Mouse (Mus musculus): ENCODE results near the gene Henmt1. TPM values are rescaled to one million over a fixed set of nuclear protein-coding genes. Genes with fewer than 3 reads are reported as not detected.

The Henmt1 gene
- polyA plus RNA-seq, 1 experiment: not detected

DNA sequence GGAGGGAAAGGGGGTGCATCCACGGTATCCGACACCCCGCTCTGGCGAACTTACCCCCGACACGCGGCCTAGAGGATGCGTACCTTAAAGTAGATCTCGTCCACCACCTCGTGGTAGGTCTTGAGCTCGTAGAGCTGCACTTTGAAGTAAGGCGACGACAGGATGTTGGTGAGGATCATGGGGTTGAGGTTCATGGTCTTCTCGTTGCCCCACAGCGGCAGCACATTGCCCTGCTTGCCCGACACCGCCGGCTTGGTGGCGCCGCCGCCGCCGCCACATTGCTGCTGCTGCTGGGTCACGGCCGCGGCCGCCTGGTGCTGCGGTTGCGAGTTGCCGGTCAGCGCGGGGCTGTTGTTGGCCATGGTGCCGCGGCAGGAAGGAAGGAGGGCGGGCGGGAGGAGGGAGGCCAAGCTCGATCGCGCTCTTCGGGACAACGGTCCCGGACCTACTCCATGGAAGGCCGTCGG is 28.6 kb upstream of the Henmt1 start:
- H3K4me3 ChIP-seq (ENCODE audit: insufficient read depth, low read length): peak overlapping the region; percentile 84
- peaks cover 19% of the 10 kb centered on the region for H3K4me1 ChIP-seq (ENCODE audit: control insufficient read depth, insufficient read depth, low read length)
- TF ChIP-seq CTCF (IDR thresholded peaks at IDR 0.05; ENCODE audit: low read depth, low read length): no peak
- TF ChIP-seq POLR2A (IDR thresholded peaks at IDR 0.05; ENCODE audit: borderline replicate concordance, low read depth, low read length): no peak

DNA sequence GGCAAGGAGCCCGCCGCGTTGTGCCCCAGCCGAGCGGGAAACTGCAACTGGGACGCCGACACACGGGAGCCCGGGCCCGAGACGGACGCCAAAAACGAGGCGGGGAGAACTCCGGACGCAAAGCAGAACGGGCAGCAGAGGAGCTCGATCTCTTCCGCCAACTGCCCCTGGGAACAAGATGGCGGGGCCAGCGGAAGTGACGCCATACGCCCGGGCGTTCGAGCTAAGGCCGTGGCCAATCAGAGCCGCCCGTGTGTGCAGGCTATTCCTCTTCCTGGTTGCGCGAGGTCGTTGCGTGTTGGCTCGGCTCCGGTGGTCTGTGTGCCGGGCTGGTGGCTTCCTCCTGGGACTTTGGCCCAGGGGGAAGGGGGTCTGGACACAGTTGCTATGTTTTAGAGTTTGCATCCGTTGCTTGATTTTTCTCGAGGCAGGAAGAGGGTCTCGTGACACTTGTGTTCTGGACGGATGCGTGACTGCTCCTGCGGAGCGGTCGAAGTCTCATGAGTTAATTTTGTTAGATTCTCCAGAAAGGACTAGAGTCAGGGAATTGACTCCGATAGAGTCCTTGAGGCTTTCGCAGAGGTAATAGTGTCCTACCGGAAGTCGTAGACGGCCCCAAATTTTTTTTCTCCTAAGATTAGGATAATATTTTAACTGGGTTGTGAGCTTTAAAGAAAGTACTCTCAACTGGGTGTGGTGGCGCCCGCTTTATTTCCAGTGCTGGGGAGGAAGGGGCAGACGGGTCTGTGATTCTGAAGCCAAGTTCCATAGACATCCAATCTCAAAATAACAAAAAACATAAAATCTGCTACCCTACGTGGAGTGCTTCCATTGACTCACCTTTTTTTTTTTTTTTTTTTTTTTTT is 27.9 kb upstream of the Henmt1 start, which contains the start of gene Prpf38b:
Gene Prpf38b (minus strand): TSS at position 180 of the 866 bp plus-strand sequence.
- TF ChIP-seq CTCF (IDR thresholded peaks at IDR 0.05; ENCODE audit: low read depth, low read length): no peak
- TF ChIP-seq POLR2A (IDR thresholded peaks at IDR 0.05; ENCODE audit: borderline replicate concordance, low read depth, low read length): peak; percentile 85; the same call in 1 of the 2 replicates

More for the DNA sequence above, 28.6 kb upstream of the Henmt1 start:
- H3K27ac ChIP-seq (ENCODE audit: insufficient read depth, low read depth, low read length): peak overlapping the region; percentile 93

DNA sequence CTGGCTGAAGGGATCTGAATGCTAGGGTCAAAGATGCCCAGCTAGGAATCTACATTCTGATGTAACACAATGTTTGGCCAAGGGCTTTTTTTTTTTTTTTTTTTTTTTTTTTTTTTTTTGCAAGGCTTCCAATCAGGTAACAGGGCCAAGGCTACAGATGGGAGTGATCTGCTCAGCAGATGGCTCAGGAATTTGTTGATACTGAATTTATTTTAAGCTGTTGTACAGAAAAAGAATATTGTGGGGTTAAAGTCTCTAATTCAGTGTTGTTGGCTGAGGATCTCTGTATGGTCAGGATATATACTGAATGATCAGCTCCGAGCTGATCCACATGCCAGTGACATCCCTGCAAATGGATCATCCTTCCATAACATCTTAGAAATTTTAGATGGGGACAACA is 23.7 kb upstream of the Henmt1 start:
- H3K4me1 ChIP-seq (ENCODE audit: control insufficient read depth, insufficient read depth, low read length): peaks cover 7% of the 10 kb centered on the region
- TF ChIP-seq CTCF (IDR thresholded peaks at IDR 0.05; ENCODE audit: low read depth, low read length): no peak
- TF ChIP-seq POLR2A (IDR thresholded peaks at IDR 0.05; ENCODE audit: borderline replicate concordance, low read depth, low read length): no peak
- H3K27ac ChIP-seq (ENCODE audit: insufficient read depth, low read depth, low read length): no peak overlapping the region
- no peak overlapping the region for H3K4me3 ChIP-seq (ENCODE audit: insufficient read depth, low read length)

More for the DNA sequence above, 27.9 kb upstream of the Henmt1 start, which contains the start of gene Prpf38b:
- peaks cover 16% of the 10 kb centered on the region for H3K4me1 ChIP-seq (ENCODE audit: control insufficient read depth, insufficient read depth, low read length)
- H3K27ac ChIP-seq (ENCODE audit: insufficient read depth, low read depth, low read length): peak within 1 kb of the TSS; percentile 93
- H3K4me3 ChIP-seq (ENCODE audit: insufficient read depth, low read length): peak within 1 kb of the TSS; percentile 84

DNA sequence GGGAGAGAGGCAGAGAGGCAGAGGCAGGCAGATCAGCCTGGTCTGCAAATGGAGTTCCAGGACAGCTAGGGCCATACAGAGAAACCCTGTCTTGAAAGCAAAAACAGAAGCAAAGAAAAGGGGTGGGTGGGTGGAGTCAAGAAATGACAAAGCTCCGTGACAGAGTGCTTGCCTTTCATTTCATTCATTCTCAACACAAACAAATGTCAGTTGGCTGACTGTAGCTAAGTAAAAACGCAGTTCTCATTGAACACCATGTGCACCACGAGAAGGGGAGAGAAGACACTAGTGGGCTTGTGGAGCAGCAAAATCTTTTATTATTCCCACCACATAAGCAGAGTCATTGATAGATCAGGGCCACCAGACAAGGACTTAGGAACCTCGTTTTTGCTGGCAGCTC is 22.8 kb upstream of the Henmt1 start:
- Histone ChIP-seq H3K4me3 (ENCODE audit: insufficient read depth, low read length) (no peak overlapping the region), H3K27ac (ENCODE audit: insufficient read depth, low read depth, low read length) (no peak overlapping the region), H3K4me1 (ENCODE audit: control insufficient read depth, insufficient read depth, low read length) (peaks cover 7% of the 10 kb centered on the region)
- TF ChIP-seq CTCF (IDR thresholded peaks at IDR 0.05; ENCODE audit: low read depth, low read length) (no peak), POLR2A (IDR thresholded peaks at IDR 0.05; ENCODE audit: borderline replicate concordance, low read depth, low read length) (no peak)

DNA sequence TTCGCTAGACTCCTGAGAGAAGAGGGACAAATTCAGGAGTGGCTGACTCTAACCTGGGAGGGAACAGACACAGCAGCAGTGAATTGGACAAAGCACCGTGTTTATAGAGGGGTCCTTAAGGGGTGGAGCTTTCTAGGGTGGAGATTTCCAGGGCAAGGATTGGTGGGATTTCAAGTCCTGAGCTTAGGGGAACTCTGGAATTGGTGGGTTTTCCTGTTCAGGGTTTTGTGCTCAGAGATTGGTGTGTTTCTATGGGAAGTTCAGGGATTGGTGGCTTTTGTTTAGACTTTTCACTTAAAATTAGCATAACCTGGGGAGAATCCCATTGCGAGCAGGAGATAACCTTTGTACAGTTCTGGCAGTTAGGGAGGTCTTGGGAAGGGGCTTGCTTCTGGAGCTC is 21.7 kb upstream of the Henmt1 start:
- Histone ChIP-seq H3K4me1 (ENCODE audit: control insufficient read depth, insufficient read depth, low read length) (peaks cover 9% of the 10 kb centered on the region), H3K27ac (ENCODE audit: insufficient read depth, low read depth, low read length) (no peak overlapping the region), H3K4me3 (ENCODE audit: insufficient read depth, low read length) (no peak overlapping the region)
- TF ChIP-seq CTCF (IDR thresholded peaks at IDR 0.05; ENCODE audit: low read depth, low read length) (no peak), POLR2A (IDR thresholded peaks at IDR 0.05; ENCODE audit: borderline replicate concordance, low read depth, low read length) (no peak)

DNA sequence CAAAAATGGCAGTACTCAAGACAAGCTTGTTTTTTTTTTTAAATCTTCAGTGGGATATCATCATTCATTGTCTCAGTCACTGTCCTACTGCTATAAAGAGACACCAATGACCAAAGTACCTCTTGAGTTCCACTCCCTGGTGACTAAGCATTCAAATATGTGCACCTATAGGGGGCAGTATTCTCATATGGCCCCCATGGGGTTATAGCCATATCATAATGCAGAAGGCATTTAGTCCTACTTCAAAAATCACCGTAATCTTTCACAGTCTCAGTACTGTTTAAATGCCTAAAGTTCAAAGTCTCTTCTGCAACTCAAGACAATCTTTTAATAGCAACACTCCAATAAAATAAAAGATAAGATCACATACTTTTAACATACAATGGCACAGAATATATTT is 20.8 kb upstream of the Henmt1 start:
- TF ChIP-seq POLR2A (IDR thresholded peaks at IDR 0.05; ENCODE audit: borderline replicate concordance, low read depth, low read length) (no peak), CTCF (IDR thresholded peaks at IDR 0.05; ENCODE audit: low read depth, low read length) (no peak)
- no peak overlapping the region for H3K4me3 ChIP-seq (ENCODE audit: insufficient read depth, low read length)

DNA sequence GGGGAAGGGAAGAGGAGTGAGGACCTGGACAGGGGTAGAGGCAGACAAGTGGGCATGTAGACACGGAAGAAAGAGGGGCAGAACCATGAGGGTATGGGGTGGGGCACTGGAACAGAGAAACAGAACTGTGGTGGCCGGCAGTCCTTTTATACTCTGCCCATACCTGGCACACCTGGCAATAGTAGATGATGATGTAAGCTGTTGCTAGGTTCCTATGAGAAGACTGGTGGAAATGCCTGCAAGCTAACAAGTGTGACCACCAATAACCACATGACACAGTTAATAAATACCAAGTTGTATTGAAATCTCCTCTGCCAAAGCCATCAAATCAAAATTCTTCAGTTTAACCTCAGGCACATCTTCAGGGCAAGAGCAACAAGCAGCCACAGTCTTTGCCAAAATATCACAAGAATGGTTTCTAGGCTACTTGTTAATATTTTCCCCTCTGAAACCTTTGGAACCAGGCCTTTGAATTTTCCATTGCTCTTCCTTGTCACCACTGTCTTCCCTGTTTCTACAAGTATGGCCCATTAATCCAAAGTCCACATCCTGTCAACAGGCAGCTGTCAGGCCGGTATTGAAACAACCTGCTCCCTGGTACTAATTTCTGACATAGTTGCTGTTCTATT is 19.1 kb upstream of the Henmt1 start:
- peaks cover 4% of the 10 kb centered on the region for H3K4me1 ChIP-seq (ENCODE audit: control insufficient read depth, insufficient read depth, low read length)
- no peak overlapping the region for H3K4me3 ChIP-seq (ENCODE audit: insufficient read depth, low read length)
- TF ChIP-seq POLR2A (IDR thresholded peaks at IDR 0.05; ENCODE audit: borderline replicate concordance, low read depth, low read length) (no peak), CTCF (IDR thresholded peaks at IDR 0.05; ENCODE audit: low read depth, low read length) (no peak)
- H3K27ac ChIP-seq (ENCODE audit: insufficient read depth, low read depth, low read length): no peak overlapping the region

More for the DNA sequence above, 20.8 kb upstream of the Henmt1 start:
- Histone ChIP-seq H3K27ac (ENCODE audit: insufficient read depth, low read depth, low read length) (no peak overlapping the region), H3K4me1 (ENCODE audit: control insufficient read depth, insufficient read depth, low read length) (peaks cover 5% of the 10 kb centered on the region)

DNA sequence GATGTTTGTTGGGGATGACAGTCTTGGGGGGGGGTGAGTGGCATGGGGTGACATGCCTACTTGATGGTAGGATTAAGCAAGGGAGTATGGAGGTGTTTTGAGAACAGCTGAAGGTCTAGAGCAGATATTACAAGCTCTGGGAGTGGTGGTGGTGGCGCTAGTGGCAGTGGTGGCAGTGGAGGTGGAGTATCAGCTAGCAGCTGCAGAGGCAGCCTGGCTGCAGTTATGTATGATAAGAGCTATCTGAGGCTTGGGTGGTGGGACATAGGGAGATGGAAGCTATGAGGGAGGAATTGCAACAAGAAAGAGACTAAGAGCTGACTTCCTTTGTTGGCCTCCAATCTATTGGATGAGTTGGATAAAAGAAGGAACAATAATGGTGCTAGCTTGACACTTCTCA is 17.9 kb upstream of the Henmt1 start:
- Histone ChIP-seq H3K4me1 (ENCODE audit: control insufficient read depth, insufficient read depth, low read length) (peaks cover 4% of the 10 kb centered on the region), H3K4me3 (ENCODE audit: insufficient read depth, low read length) (no peak overlapping the region), H3K27ac (ENCODE audit: insufficient read depth, low read depth, low read length) (no peak overlapping the region)
- TF ChIP-seq POLR2A (IDR thresholded peaks at IDR 0.05; ENCODE audit: borderline replicate concordance, low read depth, low read length) (no peak), CTCF (IDR thresholded peaks at IDR 0.05; ENCODE audit: low read depth, low read length) (no peak)

DNA sequence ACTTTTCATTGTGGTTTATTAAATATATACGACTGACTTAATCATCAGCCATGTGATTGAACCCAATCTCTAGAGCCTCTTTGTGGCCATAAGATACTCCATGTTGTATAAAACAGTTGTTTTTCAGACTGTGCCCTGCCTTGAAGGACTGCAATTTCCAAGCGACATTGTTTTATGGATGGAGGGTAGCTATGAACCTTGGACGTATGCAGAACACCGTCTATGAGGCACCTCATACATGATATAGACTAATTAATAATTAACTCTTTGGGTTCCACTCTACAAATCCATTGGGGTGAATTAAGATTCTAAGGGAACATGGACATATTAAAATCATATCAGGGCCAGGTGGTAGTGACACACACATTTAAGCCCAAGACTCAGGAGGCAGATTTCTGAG is 14.0 kb upstream of the Henmt1 start:
- TF ChIP-seq POLR2A (IDR thresholded peaks at IDR 0.05; ENCODE audit: borderline replicate concordance, low read depth, low read length) (no peak), CTCF (IDR thresholded peaks at IDR 0.05; ENCODE audit: low read depth, low read length) (no peak)
- no peak overlapping the region for H3K4me3 ChIP-seq (ENCODE audit: insufficient read depth, low read length)
- peaks cover 4% of the 10 kb centered on the region for H3K4me1 ChIP-seq (ENCODE audit: control insufficient read depth, insufficient read depth, low read length)
- no peak overlapping the region for H3K27ac ChIP-seq (ENCODE audit: insufficient read depth, low read depth, low read length)

DNA sequence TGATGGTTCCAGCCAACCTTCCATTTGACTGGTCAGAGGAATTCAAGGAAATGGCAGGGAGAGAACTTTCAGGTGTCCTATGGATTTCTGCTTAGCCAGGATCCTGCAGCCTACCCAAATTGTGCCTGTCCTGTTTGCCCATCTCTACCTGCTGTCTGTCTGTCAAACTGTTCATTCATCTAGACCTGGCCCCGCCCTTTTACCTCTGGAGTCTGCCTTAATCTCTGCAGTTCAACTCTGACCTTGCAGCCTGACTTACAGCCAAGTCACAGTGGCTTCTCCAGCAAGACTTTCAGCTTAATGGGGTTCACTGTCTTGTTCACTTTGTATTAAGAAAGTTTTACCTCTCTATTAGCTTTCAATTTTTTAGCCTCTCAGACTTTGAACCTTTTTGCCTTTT is 13.4 kb upstream of the Henmt1 start:
- TF ChIP-seq CTCF (IDR thresholded peaks at IDR 0.05; ENCODE audit: low read depth, low read length) (no peak), POLR2A (IDR thresholded peaks at IDR 0.05; ENCODE audit: borderline replicate concordance, low read depth, low read length) (no peak)
- no peak overlapping the region for H3K4me3 ChIP-seq (ENCODE audit: insufficient read depth, low read length)
- H3K27ac ChIP-seq (ENCODE audit: insufficient read depth, low read depth, low read length): no peak overlapping the region
- H3K4me1 ChIP-seq (ENCODE audit: control insufficient read depth, insufficient read depth, low read length): peaks cover 4% of the 10 kb centered on the region
